Mouse (Mus musculus): ENCODE measurements around the gene Cacnb4. TPM values are rescaled to one million over a fixed set of nuclear protein-coding genes. Genes with fewer than 3 reads are reported as not detected.

Gene Cacnb4
- polyA plus RNA-seq, 1 experiment = not detected

DNA sequence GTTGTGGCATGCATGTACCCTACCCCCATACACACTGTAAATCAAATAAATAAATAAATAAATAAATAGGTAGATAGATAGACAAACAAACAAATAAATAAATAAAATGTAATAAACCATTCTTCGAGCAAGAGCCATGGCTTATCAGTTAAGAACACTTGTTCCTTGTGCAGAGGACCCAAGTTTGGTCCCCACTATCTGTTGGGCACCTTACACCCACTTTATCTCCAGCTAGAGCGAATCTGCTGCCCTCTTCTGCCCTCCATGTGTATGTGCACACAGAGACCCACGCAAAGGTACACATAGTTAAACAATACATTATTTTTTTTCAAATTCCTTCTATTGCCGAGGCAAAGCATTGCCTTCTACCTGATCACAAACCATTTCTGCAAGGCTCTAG lies 87.1 kb downstream of the Cacnb4 start:
- TF ChIP-seq POLR2A (IDR thresholded peaks at IDR 0.05; ENCODE audit: insufficient read depth, low read depth, low read length) = no peak
- no peak for TF ChIP-seq CTCF (IDR thresholded peaks at IDR 0.05; ENCODE audit: insufficient read depth, low read depth, low read length)
- Histone ChIP-seq H3K4me1 (ENCODE audit: control insufficient read depth, insufficient read depth, low read length) (peaks cover 16% of the 10 kb centered on the region), H3K27ac (ENCODE audit: insufficient read depth, low read depth, low read length) (no peak overlapping the region), H3K4me3 (ENCODE audit: insufficient read depth, low read depth, low read length) (no peak overlapping the region)
- 91% methylated on average over 4 of the region's 4 CpGs for WGBS

- no peak for TF ChIP-seq POLR2A (IDR thresholded peaks at IDR 0.05; ENCODE audit: insufficient read depth, low read depth, low read length)
- 85% methylated on average over 4 of the region's 4 CpGs for WGBS
- Histone ChIP-seq H3K27ac (ENCODE audit: insufficient read depth, low read depth, low read length) (no peak overlapping the region), H3K4me1 (ENCODE audit: control insufficient read depth, insufficient read depth, low read length) (peaks cover 5% of the 10 kb centered on the region), H3K4me3 (ENCODE audit: insufficient read depth, low read depth, low read length) (no peak overlapping the region)
These were observed 91.2 kb downstream of the Cacnb4 start for GRCm38 (mm10) chr2:52585384-52585783.

DNA sequence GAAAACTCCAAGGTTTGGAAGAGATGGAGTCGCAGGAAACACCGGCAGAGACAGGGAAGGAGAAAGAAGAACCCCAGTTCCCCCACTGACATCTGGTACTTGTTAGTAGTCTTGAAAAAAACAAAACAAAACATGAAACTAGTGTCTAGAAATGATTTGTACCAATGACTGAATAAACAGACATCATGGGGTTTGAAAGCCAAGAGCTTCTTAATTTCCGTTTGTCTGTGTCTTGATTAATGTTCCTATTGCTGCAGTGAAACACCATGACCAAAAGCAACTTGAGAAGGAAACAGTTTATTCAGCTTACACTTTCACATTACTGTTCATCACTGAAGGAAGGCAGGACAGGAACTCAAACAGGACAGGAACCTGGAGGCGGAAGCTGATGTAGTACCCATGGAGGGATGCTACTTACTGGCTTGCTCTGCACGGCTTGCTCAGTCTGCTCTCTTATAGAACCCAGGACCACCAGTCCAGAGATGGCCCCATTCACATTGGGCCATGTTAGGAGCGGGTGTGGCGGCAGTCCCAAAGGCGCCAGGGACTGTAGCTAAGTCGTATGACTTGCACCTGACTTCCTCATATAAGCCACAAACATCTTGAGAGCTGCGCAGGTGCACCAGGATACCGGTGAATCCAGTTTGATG lies 95.4 kb downstream of the Cacnb4 start:
- TF ChIP-seq POLR2A (IDR thresholded peaks at IDR 0.05; ENCODE audit: insufficient read depth, low read depth, low read length) (no peak), CTCF (IDR thresholded peaks at IDR 0.05; ENCODE audit: insufficient read depth, low read depth, low read length) (no peak)
- Histone ChIP-seq H3K4me3 (ENCODE audit: insufficient read depth, low read depth, low read length) (no peak overlapping the region), H3K27ac (ENCODE audit: insufficient read depth, low read depth, low read length) (no peak overlapping the region), H3K4me1 (ENCODE audit: control insufficient read depth, insufficient read depth, low read length) (no peaks in the 10 kb centered on the region; the same call in 1 of the 2 replicates)
- 88% methylated on average over 11 of the region's 11 CpGs for WGBS

DNA sequence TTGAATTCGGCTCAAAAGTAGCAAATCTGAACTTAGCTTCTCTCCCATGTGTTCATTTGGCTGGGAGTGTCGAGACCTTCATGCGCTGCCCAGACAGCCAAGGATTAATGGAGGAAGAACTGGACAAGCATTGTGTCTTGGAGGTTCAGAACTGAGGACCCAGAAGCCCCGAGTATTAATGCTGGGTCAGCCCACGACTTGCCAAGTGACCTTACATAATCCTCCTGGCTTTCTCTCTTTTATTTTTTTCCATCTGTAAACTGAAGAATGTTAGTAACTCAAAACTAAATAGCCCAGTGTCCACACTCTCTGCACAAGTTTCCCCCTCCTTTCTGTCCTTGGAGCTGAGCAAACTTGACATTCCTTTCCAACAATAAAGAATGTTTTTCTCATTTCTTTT lies 95.9 kb downstream of the Cacnb4 start:
- H3K27ac ChIP-seq (ENCODE audit: insufficient read depth, low read depth, low read length) = no peak overlapping the region
- 40% methylated on average over 5 of the region's 5 CpGs for WGBS
- no peaks in the 10 kb centered on the region; the same call in 1 of the 2 replicates for H3K4me1 ChIP-seq (ENCODE audit: control insufficient read depth, insufficient read depth, low read length)
- no peak overlapping the region for H3K4me3 ChIP-seq (ENCODE audit: insufficient read depth, low read depth, low read length)
- no peak for TF ChIP-seq CTCF (IDR thresholded peaks at IDR 0.05; ENCODE audit: insufficient read depth, low read depth, low read length)
- TF ChIP-seq POLR2A (IDR thresholded peaks at IDR 0.05; ENCODE audit: insufficient read depth, low read depth, low read length) = no peak

DNA sequence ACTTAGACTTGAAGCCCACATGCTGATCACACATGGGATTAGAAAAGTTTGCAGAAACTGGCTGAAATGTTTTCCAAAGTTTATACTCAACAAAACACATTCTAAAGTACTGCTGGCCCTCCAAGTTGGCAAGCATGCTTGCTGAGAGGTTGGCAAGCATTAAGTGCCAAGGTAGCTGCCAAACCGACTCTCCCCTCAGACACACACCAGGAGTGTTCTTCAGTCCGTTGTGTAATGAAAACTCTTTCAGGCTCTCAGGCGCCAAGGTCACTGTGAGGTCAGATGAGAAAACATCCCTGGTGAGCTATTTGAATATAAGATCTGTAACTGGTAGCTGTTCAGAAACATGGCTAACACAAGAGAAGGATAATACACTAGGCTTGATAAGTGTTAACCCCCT lies 97.8 kb downstream of the Cacnb4 start:
- TF ChIP-seq CTCF (IDR thresholded peaks at IDR 0.05; ENCODE audit: insufficient read depth, low read depth, low read length) = no peak
- H3K4me3 ChIP-seq (ENCODE audit: insufficient read depth, low read depth, low read length) = no peak overlapping the region
- H3K27ac ChIP-seq (ENCODE audit: insufficient read depth, low read depth, low read length) = no peak overlapping the region
- H3K4me1 ChIP-seq (ENCODE audit: control insufficient read depth, insufficient read depth, low read length) = no peaks in the 10 kb centered on the region; the same call in 1 of the 2 replicates
- 28% methylated on average over 3 of the region's 3 CpGs for WGBS

DNA sequence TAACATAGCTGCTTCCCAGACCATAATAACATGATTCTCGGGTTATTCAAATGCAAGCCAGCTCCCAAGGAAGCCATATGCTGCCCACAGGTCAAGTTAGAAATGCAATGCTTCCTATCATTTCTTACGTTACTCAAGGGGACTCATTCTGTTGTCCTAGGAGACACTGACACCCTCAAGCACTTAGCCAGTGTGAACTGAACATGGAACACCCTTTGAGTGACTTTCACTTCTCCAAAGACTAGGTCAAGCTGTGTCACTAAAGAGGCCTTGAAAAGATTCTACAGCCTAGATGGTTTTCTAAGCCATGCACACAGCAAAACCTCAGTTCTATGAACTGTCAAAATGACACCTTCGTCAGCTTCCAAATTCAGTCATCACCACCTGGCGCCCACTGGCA lies 98.9 kb downstream of the Cacnb4 start:
- Histone ChIP-seq H3K27ac (ENCODE audit: insufficient read depth, low read depth, low read length) (no peak overlapping the region), H3K4me3 (ENCODE audit: insufficient read depth, low read depth, low read length) (no peak overlapping the region), H3K4me1 (ENCODE audit: control insufficient read depth, insufficient read depth, low read length) (no peaks in the 10 kb centered on the region; the same call in 1 of the 2 replicates)
- TF ChIP-seq CTCF (IDR thresholded peaks at IDR 0.05; ENCODE audit: insufficient read depth, low read depth, low read length) (no peak), POLR2A (IDR thresholded peaks at IDR 0.05; ENCODE audit: insufficient read depth, low read depth, low read length) (no peak)
- 91% methylated on average over 4 of the region's 4 CpGs for WGBS

DNA sequence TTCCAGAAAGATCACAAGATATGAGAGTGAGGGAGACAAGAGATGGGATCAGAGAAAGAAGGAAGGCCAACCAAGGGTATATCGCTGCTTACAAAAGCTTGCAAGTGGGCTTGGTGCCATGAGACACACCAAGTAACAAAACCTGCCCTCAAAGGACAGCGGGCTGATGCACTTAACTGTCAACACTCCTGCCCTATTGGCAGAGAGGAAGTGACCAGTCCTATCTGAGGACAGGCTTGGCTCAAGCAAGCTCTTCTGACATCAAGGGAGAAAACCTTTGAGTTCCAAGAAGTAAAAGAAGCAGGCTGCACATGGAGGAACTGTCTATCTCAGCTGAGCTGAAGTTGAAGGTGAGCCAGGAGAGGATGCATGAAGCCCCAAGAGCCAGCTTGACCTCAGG lies 100.1 kb downstream of the Cacnb4 start:
- no peak overlapping the region for H3K27ac ChIP-seq (ENCODE audit: insufficient read depth, low read depth, low read length)
- H3K4me3 ChIP-seq (ENCODE audit: insufficient read depth, low read depth, low read length) = no peak overlapping the region
- WGBS = 88% methylated on average over 2 of the region's 2 CpGs
- peaks cover 5% of the 10 kb centered on the region for H3K4me1 ChIP-seq (ENCODE audit: control insufficient read depth, insufficient read depth, low read length)
- no peak for TF ChIP-seq POLR2A (IDR thresholded peaks at IDR 0.05; ENCODE audit: insufficient read depth, low read depth, low read length)
- TF ChIP-seq CTCF (IDR thresholded peaks at IDR 0.05; ENCODE audit: insufficient read depth, low read depth, low read length) = no peak

- H3K4me3 ChIP-seq (ENCODE audit: insufficient read depth, low read depth, low read length) = no peak overlapping the region
- WGBS = 93% methylated on average over 10 of the region's 10 CpGs
- peaks cover 7% of the 10 kb centered on the region for H3K4me1 ChIP-seq (ENCODE audit: control insufficient read depth, insufficient read depth, low read length)
- H3K27ac ChIP-seq (ENCODE audit: insufficient read depth, low read depth, low read length) = no peak overlapping the region
- TF ChIP-seq POLR2A (IDR thresholded peaks at IDR 0.05; ENCODE audit: insufficient read depth, low read depth, low read length) (no peak), CTCF (IDR thresholded peaks at IDR 0.05; ENCODE audit: insufficient read depth, low read depth, low read length) (no peak)
These were observed 100.9 kb downstream of the Cacnb4 start for GRCm38 (mm10) chr2:52575637-52576175.

DNA sequence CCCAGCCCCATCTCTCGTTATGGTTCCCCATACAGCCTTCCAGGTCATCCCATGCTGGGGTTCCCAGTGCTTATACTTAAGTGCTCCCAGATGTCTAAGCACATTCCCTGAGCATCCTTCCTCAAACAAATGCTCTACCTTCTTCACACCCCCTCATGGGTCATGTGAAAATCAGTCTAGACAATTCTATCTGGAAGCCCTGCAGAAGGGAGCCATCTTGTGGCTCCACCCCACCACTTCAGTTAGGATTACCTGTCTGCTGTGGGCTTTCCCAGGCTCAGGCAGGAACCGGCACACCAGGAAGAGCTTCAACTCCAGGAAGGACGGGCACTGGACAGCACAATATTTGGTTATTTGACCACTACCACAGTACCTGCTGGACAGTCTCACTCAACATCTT lies 101.7 kb downstream of the Cacnb4 start:
- Histone ChIP-seq H3K27ac (ENCODE audit: insufficient read depth, low read depth, low read length) (no peak overlapping the region), H3K4me3 (ENCODE audit: insufficient read depth, low read depth, low read length) (no peak overlapping the region), H3K4me1 (ENCODE audit: control insufficient read depth, insufficient read depth, low read length) (peaks cover 7% of the 10 kb centered on the region)
- no peak for TF ChIP-seq CTCF (IDR thresholded peaks at IDR 0.05; ENCODE audit: insufficient read depth, low read depth, low read length)
- TF ChIP-seq POLR2A (IDR thresholded peaks at IDR 0.05; ENCODE audit: insufficient read depth, low read depth, low read length) = no peak
- 88% methylated on average over 3 of the region's 3 CpGs for WGBS

Measured in olfactory bulb, adult 2 months (tissue).